Mouse (Mus musculus) heart, embryonic 10.5 days (tissue): Measurements from ENCODE around the gene Gm4792. TPM values are rescaled to one million over a fixed set of nuclear protein-coding genes. Genes with fewer than 3 reads are reported as not detected.
A peak's percentile ranks its signal among the peaks of the same experiment; 100 is the strongest.

Experiments
- DNase-seq: peaks from one replicate; pipeline ENCODE4 v3.0.0-alpha.2; 2017; ENCODE audit warnings: low spot score
- H3K27ac ChIP-seq: fragments of 300-500 bp; sonication (generic); 2 replicates; pipeline ENCODE4 v1.5.1; 2016; ENCODE audit warnings: mild to moderate bottlenecking
- H3K27me3 ChIP-seq: fragments of 300-500 bp; sonication (generic); 2 replicates; pipeline ENCODE4 v1.6.1; 2016; ENCODE audit warnings: mild to moderate bottlenecking; ENCODE audit not compliant: poor library complexity, insufficient read depth, severe bottlenecking
- H3K36me3 ChIP-seq: fragments of 300-500 bp; sonication (generic); 2 replicates; pipeline ENCODE4 v1.6.1; 2016; ENCODE audit warnings: mild to moderate bottlenecking, moderate library complexity
- H3K4me1 ChIP-seq: fragments of 300-500 bp; sonication (generic); 2 replicates; pipeline ENCODE4 v1.6.1; 2016; ENCODE audit warnings: mild to moderate bottlenecking
- H3K4me3 ChIP-seq: fragments of 300-500 bp; sonication (generic); 2 replicates; pipeline ENCODE4 v1.5.1; 2016; ENCODE audit warnings: mild to moderate bottlenecking, moderate library complexity
- H3K9me3 ChIP-seq: fragments of 300-500 bp; sonication (generic); 2 replicates; pipeline ENCODE4 v1.6.1; 2016; ENCODE audit warnings: mild to moderate bottlenecking, moderate library complexity
- WGBS: fragments of 180-500 bp; shearing (Covaris S2); methylation state at CpG from one replicate; pipeline ENCODE4 v1.1.7; 2016; 5-methylcytosine and 5-hydroxymethylcytosine counted together
- polyA plus RNA-seq: library from polyadenylated mRNA; unstranded; fragments of >200 nt; fragmentation: Nextera tagmentation; extraction: Ambion mirVana; gene quantifications from 2 replicates; pipeline ENCODE4 v1.2.1, GENCODE M21; 2016

Gene Gm4792
- not detected in 2 replicates for polyA plus RNA-seq

GRCm38 (mm10) chr10:94298471-94298870, at the start of gene Gm4792:
Gene Gm4792, minus strand, starts transcription at chr10:94298703.
- Histone ChIP-seq H3K27ac (no peak within 1 kb of the TSS), H3K4me3 (no peak within 1 kb of the TSS), H3K27me3 (no peaks in the 10 kb centered on the region), H3K9me3 (no peaks in the 10 kb centered on the region), H3K36me3 (no peaks in the 10 kb centered on the region), H3K4me1 (no peaks in the 10 kb centered on the region)
- 84% methylated on average over 3 of the region's 3 CpGs for WGBS
- no peak for DNase-seq

GRCm38 (mm10) chr10:94347959-94348358, 49.5 kb upstream of the Gm4792 start:
- Histone ChIP-seq H3K4me1 (peaks cover 13% of the 10 kb centered on the region), H3K9me3 (no peaks in the 10 kb centered on the region), H3K27me3 (no peaks in the 10 kb centered on the region), H3K4me3 (no peak overlapping the region), H3K27ac (no peak overlapping the region), H3K36me3 (no peaks in the 10 kb centered on the region)
- WGBS, result 87% methylated on average over 10 of the region's 10 CpGs
- DNase-seq, result no peak

- no peaks in the 10 kb centered on the region for H3K9me3 ChIP-seq
- no peaks in the 10 kb centered on the region for H3K27me3 ChIP-seq
- peak; percentile 58 for DNase-seq
- 74% methylated on average over 10 of the region's 10 CpGs for WGBS
- H3K4me1 ChIP-seq, result peaks cover 13% of the 10 kb centered on the region
- H3K4me3 ChIP-seq, result no peak overlapping the region
- H3K27ac ChIP-seq, result no peak overlapping the region
- no peaks in the 10 kb centered on the region for H3K36me3 ChIP-seq
Measured at GRCm38 (mm10) chr10:94347296-94347695, 48.8 kb upstream of the Gm4792 start.

- H3K36me3 ChIP-seq, result no peaks in the 10 kb centered on the region
- H3K27ac ChIP-seq, result no peak overlapping the region
- peaks cover 3% of the 10 kb centered on the region; the same call in 1 of the 2 replicates for H3K27me3 ChIP-seq
- no peak overlapping the region for H3K4me3 ChIP-seq
- H3K9me3 ChIP-seq, result no peaks in the 10 kb centered on the region
- peaks cover 17% of the 10 kb centered on the region for H3K4me1 ChIP-seq
- 89% methylated on average over 7 of the region's 7 CpGs for WGBS
- peak; percentile 38 for DNase-seq
Measured at GRCm38 (mm10) chr10:94346596-94346995, 48.1 kb upstream of the Gm4792 start.

- H3K27ac ChIP-seq, result no peak overlapping the region
- DNase-seq, result peak; percentile 58
- H3K9me3 ChIP-seq, result no peaks in the 10 kb centered on the region
- WGBS, result 76% methylated on average over 7 of the region's 7 CpGs
- peaks cover 5% of the 10 kb centered on the region; the same call in 1 of the 2 replicates for H3K27me3 ChIP-seq
- no peak overlapping the region for H3K4me3 ChIP-seq
- H3K4me1 ChIP-seq, result peaks cover 17% of the 10 kb centered on the region
- H3K36me3 ChIP-seq, result no peaks in the 10 kb centered on the region
Measured at GRCm38 (mm10) chr10:94345509-94346252, 47.2 kb upstream of the Gm4792 start.

GRCm38 (mm10) chr10:94344631-94345417, 46.3 kb upstream of the Gm4792 start:
- Histone ChIP-seq H3K27ac (peak overlapping the region; percentile 62), H3K36me3 (no peaks in the 10 kb centered on the region), H3K4me1 (peaks cover 14% of the 10 kb centered on the region), H3K27me3 (peaks cover 5% of the 10 kb centered on the region; the same call in 1 of the 2 replicates), H3K4me3 (peak overlapping the region; percentile 35), H3K9me3 (no peaks in the 10 kb centered on the region)
- 45% methylated on average over 22 of the region's 22 CpGs for whole genome bisulfite sequencing
- peak; percentile 76 for DNase-seq

GRCm38 (mm10) chr10:94343581-94343980, 45.1 kb upstream of the Gm4792 start:
- WGBS, result 81% methylated on average over 7 of the region's 7 CpGs

GRCm38 (mm10) chr10:94342256-94342655, 43.8 kb upstream of the Gm4792 start:
- Histone ChIP-seq H3K27ac (no peak overlapping the region), H3K4me3 (no peak overlapping the region), H3K36me3 (no peaks in the 10 kb centered on the region), H3K9me3 (no peaks in the 10 kb centered on the region), H3K27me3 (peaks cover 5% of the 10 kb centered on the region; the same call in 1 of the 2 replicates), H3K4me1 (peaks cover 14% of the 10 kb centered on the region)
- DNase-seq, result peak; percentile 66
- 61% methylated on average over 7 of the region's 7 CpGs for WGBS

More at GRCm38 (mm10) chr10:94343581-94343980, 45.1 kb upstream of the Gm4792 start:
- Histone ChIP-seq H3K4me3 (no peak overlapping the region), H3K4me1 (peaks cover 14% of the 10 kb centered on the region), H3K36me3 (no peaks in the 10 kb centered on the region), H3K9me3 (no peaks in the 10 kb centered on the region), H3K27me3 (peaks cover 5% of the 10 kb centered on the region; the same call in 1 of the 2 replicates), H3K27ac (no peak overlapping the region)
- DNase-seq, result peak; percentile 4

GRCm38 (mm10) chr10:94341501-94341900, 43.0 kb upstream of the Gm4792 start:
- no peaks in the 10 kb centered on the region for H3K9me3 ChIP-seq
- no peaks in the 10 kb centered on the region for H3K36me3 ChIP-seq
- WGBS, result 70% methylated on average over 17 of the region's 17 CpGs
- H3K4me1 ChIP-seq, result peaks cover 14% of the 10 kb centered on the region
- no peak overlapping the region for H3K27ac ChIP-seq
- DNase-seq, result peak; percentile 74
- 0 out of 2 replicates have a peak overlapping the region, but pooled peaks have one; percentile 1 for H3K4me3 ChIP-seq
- H3K27me3 ChIP-seq, result peaks cover 5% of the 10 kb centered on the region; the same call in 1 of the 2 replicates

GRCm38 (mm10) chr10:94336071-94336470, 37.6 kb upstream of the Gm4792 start:
- Histone ChIP-seq H3K4me3 (no peak overlapping the region), H3K27ac (no peak overlapping the region), H3K27me3 (no peaks in the 10 kb centered on the region), H3K9me3 (no peaks in the 10 kb centered on the region), H3K36me3 (no peaks in the 10 kb centered on the region), H3K4me1 (peaks cover 10% of the 10 kb centered on the region)
- DNase-seq, result no peak
- WGBS, result 92% methylated on average over 6 of the region's 6 CpGs

- WGBS, result 77% methylated on average over 10 of the region's 10 CpGs
- Histone ChIP-seq H3K27ac (no peak overlapping the region), H3K9me3 (no peaks in the 10 kb centered on the region), H3K4me3 (no peak overlapping the region), H3K36me3 (no peaks in the 10 kb centered on the region), H3K4me1 (peaks cover 18% of the 10 kb centered on the region), H3K27me3 (no peaks in the 10 kb centered on the region)
- no peak for DNase-seq
Measured at GRCm38 (mm10) chr10:94335047-94335446, 36.5 kb upstream of the Gm4792 start.

- Histone ChIP-seq H3K27ac (no peak overlapping the region), H3K9me3 (no peaks in the 10 kb centered on the region), H3K4me1 (peaks cover 27% of the 10 kb centered on the region), H3K27me3 (no peaks in the 10 kb centered on the region), H3K4me3 (no peak overlapping the region), H3K36me3 (no peaks in the 10 kb centered on the region)
- WGBS, result 84% methylated on average over 8 of the region's 8 CpGs
- DNase-seq, result no peak
Measured at GRCm38 (mm10) chr10:94333328-94333727, 34.8 kb upstream of the Gm4792 start.
